Mouse (Mus musculus) cerebellum, adult (tissue): ENCODE measurements around the gene Fhit.

Experiments used
- ATAC-seq: cut with Nextera tagmentation; 2 replicates; pipeline ENCODE4 v1.9.2; 2017; ENCODE audit warnings: mild to moderate bottlenecking, moderate library complexity, mixed read lengths; ENCODE audit not compliant: insufficient number of reproducible peaks, low FRiP score, low TSS enrichment

The Fhit gene

GRCm38 (mm10) chr14:10415068-10415467 is 746.8 kb downstream of the Fhit start:
- ATAC-seq, result no peak

GRCm38 (mm10) chr14:10409306-10409962 is 752.4 kb downstream of the Fhit start:
- no peak for ATAC-seq

- peak; percentile 87 for ATAC-seq
These were observed 756.5 kb downstream of the Fhit start for GRCm38 (mm10) chr14:10405346-10405745.

DNA sequence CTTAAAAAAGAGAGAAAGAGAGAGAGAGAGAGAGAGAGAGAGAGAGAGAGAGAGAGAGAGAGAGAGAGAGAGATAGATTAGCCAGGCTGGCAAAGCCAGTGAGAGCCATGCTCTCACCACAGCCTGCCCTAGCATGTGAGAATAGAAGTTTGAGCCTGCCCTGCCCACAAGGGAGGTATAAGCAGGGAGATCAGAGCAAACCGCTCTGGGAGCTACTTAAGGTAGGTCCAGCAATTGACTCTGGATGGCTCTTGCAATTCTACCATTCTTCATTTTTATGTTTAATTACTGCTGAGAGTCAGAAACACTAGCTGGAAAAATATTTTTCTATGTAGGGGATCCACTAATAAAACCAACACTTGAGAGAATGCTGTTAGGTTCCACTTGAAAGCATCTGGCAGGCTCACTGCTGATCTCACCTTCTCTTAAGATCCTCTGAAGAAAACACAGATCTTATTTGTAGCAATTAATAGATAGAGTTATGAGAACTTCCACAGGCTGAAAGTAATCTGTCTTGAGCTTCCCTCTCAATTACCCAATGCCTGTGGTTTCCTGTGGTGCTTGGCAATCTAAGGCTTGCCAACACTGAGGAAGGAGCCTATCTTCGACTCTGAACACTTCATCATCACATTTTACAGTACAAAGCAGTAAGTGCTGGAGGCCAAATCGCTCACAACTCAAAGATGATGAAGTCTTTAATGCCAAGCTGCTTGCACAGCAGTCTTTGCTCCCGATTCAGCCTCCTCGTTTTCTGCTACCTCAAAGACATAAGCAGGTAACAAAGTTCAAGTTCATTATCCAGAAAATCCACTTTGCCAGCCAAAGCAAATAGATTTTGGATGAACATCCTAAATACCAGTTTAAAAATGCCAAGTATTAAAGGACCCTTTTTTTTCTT is 793.8 kb downstream of the Fhit start:
- ATAC-seq, result no peak

- ATAC-seq, result no peak
These were observed 795.0 kb downstream of the Fhit start for GRCm38 (mm10) chr14:10366808-10367207.

DNA sequence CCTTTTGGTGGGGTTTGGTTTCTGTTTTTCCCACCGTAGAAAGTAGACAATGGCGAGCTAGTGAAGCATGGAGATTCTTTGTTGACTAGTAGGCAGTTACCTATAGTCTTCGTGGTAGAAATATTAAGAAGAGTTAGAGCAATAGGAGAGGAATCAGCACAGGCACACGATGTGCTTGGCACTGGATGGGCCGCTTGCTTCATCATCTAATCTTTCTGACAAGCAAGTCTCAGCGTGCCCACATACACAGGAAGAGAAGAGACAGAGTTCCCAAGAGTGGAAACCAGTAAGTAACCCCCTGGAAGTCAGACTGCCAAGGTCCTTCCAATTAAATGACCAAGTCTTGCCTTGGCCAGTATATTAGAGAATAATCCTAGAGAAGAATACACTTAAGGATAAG is 797.6 kb downstream of the Fhit start:
- ATAC-seq, result no peak

- ATAC-seq, result no peak
These were observed 798.5 kb downstream of the Fhit start for GRCm38 (mm10) chr14:10363306-10363705.

DNA sequence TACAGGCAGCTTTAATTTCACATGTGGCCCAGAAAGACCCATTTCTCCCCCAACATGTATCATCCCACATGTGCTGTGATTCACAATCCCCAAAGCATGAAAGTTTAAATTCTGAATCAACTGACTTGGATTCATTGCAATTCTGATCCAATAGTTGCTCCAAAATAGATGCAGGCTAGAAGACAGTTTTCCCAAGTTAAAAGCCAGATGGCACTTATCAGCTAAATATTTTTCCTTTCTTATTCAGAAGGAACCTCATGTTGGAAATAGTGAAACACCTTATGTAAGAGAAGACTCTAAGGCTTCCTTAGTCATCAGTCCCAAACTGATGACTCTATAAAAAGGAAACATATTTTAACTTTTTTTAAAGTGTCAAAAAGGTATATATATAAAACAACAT is 815.9 kb downstream of the Fhit start:
- no peak for ATAC-seq

DNA sequence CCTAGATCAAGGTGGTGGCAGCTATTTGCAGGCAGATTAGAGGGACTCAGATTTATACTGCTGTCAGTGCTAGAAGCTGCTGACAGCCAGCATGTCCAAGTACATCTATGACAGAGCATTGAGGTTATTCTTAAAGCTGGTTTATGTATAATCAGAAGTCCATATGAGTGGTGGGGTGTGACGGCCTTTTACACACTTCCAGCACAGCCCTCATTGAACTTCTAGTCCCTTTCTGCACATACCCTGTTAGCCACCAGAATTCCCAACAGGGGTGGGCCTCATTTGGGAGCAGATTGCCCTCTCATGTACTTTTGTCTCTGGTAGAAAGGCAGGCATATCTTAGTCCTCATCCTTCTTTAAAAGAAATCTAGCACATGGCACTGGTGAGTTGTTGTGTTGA is 817.8 kb downstream of the Fhit start:
- ATAC-seq, result no peak

DNA sequence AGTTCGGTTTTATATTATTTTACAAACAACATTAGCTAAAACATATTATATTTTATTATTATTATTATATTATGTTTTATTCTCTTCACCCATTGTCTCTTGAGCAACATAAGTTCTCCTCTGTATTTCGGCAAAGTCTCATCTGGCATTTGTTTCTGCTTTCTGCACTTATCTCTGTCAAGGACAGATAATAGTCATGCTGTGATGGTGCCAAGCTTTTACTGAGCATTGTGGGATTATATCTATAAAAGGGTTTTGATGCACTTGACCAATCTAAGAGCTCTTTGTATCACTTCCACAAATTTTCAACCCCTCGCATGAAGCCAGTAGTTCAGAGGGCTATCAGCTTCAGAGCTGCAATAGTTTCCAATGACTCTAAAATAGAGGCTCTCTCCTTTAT is 845.1 kb downstream of the Fhit start:
- no peak for ATAC-seq

GRCm38 (mm10) chr14:10312190-10312589 is 849.6 kb downstream of the Fhit start:
- no peak for ATAC-seq

DNA sequence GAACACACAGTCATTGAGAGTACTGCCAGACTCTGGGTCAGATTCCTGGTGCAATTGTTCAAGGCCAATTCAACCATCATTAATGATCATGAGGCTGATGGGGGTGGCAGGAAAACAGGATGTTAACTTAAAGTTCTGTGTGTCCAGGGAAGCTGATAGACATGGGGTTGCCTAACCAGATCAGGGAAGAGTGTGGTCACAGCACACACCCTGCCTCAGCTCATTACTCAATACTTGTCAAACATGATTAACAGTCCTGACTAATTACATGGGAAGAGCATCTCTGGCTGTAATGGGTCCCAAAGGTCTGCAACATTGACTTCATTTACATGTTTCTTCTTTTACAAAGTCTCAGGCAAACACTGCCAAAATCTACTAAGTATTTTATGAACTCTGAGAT is 856.5 kb downstream of the Fhit start:
- no peak for ATAC-seq

DNA sequence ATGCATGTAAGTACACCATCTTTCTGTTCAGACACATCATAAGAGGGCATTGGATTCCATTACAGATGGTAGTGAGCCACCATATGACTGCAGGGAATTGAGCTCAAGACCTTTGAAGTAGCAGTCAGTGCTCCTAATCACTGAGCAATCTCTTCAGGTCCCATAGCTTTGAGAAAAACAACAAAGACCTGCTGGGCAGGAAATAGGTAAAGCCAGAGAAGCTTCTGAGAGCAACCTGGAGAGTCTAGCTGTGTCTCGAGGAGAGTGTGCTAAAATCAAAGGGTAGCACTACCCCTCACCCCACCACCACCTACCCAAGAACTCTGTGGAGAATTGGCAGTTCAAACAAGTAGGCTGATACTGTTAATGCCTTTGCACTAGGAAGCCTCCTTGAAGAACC is 860.3 kb downstream of the Fhit start:
- no peak for ATAC-seq

DNA sequence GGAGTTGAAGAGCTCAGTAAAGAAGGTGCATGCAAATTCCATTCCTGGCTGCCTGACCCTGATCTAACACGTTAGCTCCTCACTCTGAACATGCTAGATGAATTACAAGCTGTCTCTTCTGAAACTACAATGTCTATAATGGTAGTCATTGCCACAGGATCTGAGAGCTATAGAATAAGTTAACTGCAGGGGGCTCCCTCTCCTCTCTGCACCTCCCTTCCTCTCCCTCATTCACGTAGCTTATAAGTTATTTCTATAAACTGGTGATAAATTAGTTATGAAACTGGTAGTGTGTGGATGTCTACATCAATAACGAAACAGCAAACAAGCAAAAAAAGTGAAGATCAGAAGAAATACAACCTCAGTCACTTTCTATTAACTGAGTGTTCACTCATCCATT is 860.9 kb downstream of the Fhit start:
- ATAC-seq, result no peak

GRCm38 (mm10) chr14:10299030-10299429 is 862.8 kb downstream of the Fhit start:
- ATAC-seq, result no peak

- no peak for ATAC-seq
These were observed 872.8 kb downstream of the Fhit start for GRCm38 (mm10) chr14:10289043-10289442.

- no peak for ATAC-seq
These were observed 875.8 kb downstream of the Fhit start for GRCm38 (mm10) chr14:10286027-10286426.

- no peak for ATAC-seq
These were observed 933.1 kb downstream of the Fhit start for GRCm38 (mm10) chr14:10228708-10229107.

DNA sequence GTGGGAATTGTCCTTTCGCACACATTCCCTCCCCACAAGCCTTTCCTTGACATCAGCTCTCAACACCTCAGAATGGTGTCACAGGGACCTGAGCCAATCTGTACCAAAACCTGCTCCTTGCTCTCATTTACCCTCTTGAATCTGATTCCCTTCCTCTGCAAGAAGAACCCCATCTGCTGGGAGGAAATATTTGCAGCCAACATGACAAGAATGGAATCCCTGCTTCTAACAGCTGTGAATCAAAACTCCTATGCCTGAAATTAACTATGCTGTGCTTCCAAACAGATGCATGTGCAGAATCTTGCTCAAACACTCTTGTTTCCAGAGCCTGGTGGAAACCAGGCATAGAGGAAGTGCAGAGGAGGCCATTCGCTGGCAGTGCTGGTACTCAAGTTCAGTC is 940.0 kb downstream of the Fhit start:
- ATAC-seq, result no peak

- no peak for ATAC-seq
These were observed 948.6 kb downstream of the Fhit start for GRCm38 (mm10) chr14:10213216-10213615.

GRCm38 (mm10) chr14:10211184-10211583 is 950.7 kb downstream of the Fhit start:
- ATAC-seq, result no peak

DNA sequence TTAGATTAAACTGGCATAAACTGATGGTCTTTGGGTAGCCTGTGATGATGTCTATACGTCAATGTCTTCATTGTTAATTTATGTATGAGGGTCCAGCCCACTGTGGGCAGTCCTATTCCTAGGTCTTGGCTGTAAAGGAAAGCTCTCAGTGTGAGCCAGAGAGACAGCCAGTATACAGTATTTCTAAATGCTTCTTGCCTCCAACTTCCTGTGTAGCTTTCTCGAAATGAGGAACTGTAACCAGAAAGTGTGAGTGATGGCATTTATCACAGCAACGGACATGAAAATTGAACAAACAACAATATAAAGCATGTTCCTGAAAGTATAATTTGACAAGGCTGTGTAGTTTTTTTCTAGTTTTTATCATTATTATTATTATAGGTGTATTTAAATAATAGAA is 952.8 kb downstream of the Fhit start:
- ATAC-seq, result no peak
